Mouse (Mus musculus) kidney, adult 11 months (tissue): ENCODE measurements around the gene Psmd12.

ENCODE experiments used
- DNase-seq: peaks from one replicate; pipeline ENCODE4 v3.0.0; 2022

Gene Psmd12

GRCm38 (mm10) chr11:107513047-107513446 lies 33.8 kb downstream of the Psmd12 start:
- DNase-seq = no peak

GRCm38 (mm10) chr11:107516387-107516786 lies 37.1 kb downstream of the Psmd12 start:
- no peak for DNase-seq

- DNase-seq = no peak
Measured at GRCm38 (mm10) chr11:107518645-107519429, 39.6 kb downstream of the Psmd12 start.

GRCm38 (mm10) chr11:107521153-107521552 lies 41.9 kb downstream of the Psmd12 start:
- no peak for DNase-seq

GRCm38 (mm10) chr11:107524966-107525365 lies 45.7 kb downstream of the Psmd12 start:
- no peak for DNase-seq

GRCm38 (mm10) chr11:107527632-107528031 lies 48.3 kb downstream of the Psmd12 start:
- no peak for DNase-seq

GRCm38 (mm10) chr11:107529320-107529719 lies 50.0 kb downstream of the Psmd12 start:
- DNase-seq = peak; percentile 50

GRCm38 (mm10) chr11:107531445-107531844 lies 52.2 kb downstream of the Psmd12 start:
- no peak for DNase-seq

GRCm38 (mm10) chr11:107532271-107532670 lies 53.0 kb downstream of the Psmd12 start:
- DNase-seq = no peak

GRCm38 (mm10) chr11:107538994-107539393 lies 59.7 kb downstream of the Psmd12 start:
- DNase-seq = no peak

GRCm38 (mm10) chr11:107540339-107540738 lies 61.1 kb downstream of the Psmd12 start:
- no peak for DNase-seq

- DNase-seq = peak; percentile 31
Measured at GRCm38 (mm10) chr11:107545747-107546476, 66.6 kb downstream of the Psmd12 start.

GRCm38 (mm10) chr11:107546667-107547301 lies 67.5 kb downstream of the Psmd12 start:
- DNase-seq = peak; percentile 38

- peak; percentile 66 for DNase-seq
Measured at GRCm38 (mm10) chr11:107547351-107548203, 68.3 kb downstream of the Psmd12 start, which contains the start of gene Helz. TSS of gene Helz (plus strand) at chr11:107547930.

- no peak for DNase-seq
Measured at GRCm38 (mm10) chr11:107548204-107548975, 69.1 kb downstream of the Psmd12 start.
